Mouse (Mus musculus) ES-E14 (cell line): ENCODE data around the gene Nsrp1. TPM values are rescaled to one million over a fixed set of nuclear protein-coding genes. Genes with fewer than 3 reads are reported as not detected.

Source experiments
- DNase-seq: peaks from one replicate; pipeline ENCODE4 v3.0.0-alpha.2; 2013; ENCODE audit warnings: low read depth, low spot score
- H3K27ac ChIP-seq: 2 replicates; pipeline ENCODE4 v1.5.1; 2012; ENCODE audit warnings: low read depth, mild to moderate bottlenecking, low read length, moderate library complexity, mixed read lengths; ENCODE audit not compliant: poor library complexity, insufficient read depth, severe bottlenecking
- H3K36me3 ChIP-seq: 2 replicates; pipeline ENCODE4 v1.6.1; 2012; ENCODE audit warnings: mild to moderate bottlenecking, low read length, moderate library complexity, mixed read lengths; ENCODE audit not compliant: control insufficient read depth, poor library complexity, insufficient read depth, severe bottlenecking
- H3K4me1 ChIP-seq, 2 experiments: fragments of 150-350 bp in 1 of 2; sonication (generic) in 1 of 2; 2 replicates each; pipeline ENCODE4 v1.6.1; 2012; ENCODE audit warnings: low read length in 2 of 2, mild to moderate bottlenecking in 1 of 2, mixed read lengths in 1 of 2; ENCODE audit not compliant: control insufficient read depth in 2 of 2, insufficient read depth in 2 of 2, poor library complexity in 1 of 2
- H3K4me3 ChIP-seq, 2 experiments: fragments of 150-350 bp in 1 of 2; sonication (generic) in 1 of 2; 2 replicates each; pipeline ENCODE4 v1.5.1; 2012; ENCODE audit warnings: low read length in 2 of 2, low read depth in 1 of 2, mild to moderate bottlenecking in 1 of 2, mixed read lengths in 1 of 2; ENCODE audit not compliant: insufficient read depth in 1 of 2, poor library complexity in 1 of 2, severe bottlenecking in 1 of 2
- H3K9ac ChIP-seq: 2 replicates; pipeline ENCODE4 v1.6.1; 2012; ENCODE audit warnings: low read depth, mild to moderate bottlenecking, low read length, mixed read lengths; ENCODE audit not compliant: poor library complexity, insufficient read depth, severe bottlenecking
- H3K9me3 ChIP-seq: fragments of 150-350 bp; sonication (generic); 2 replicates; pipeline ENCODE4 v1.6.1; 2012; ENCODE audit warnings: low read depth, mild to moderate bottlenecking, low read length; ENCODE audit not compliant: control insufficient read depth, insufficient read depth
- CHD2 ChIP-seq: IDR thresholded peaks from 2 replicates; pipeline ENCODE4 v1.6.1; 2014; ENCODE audit warnings: mild to moderate bottlenecking, low read depth, low read length, inconsistent platforms
- HCFC1 ChIP-seq: IDR thresholded peaks from 2 replicates; pipeline ENCODE4 v1.6.1; 2012; ENCODE audit warnings: low read length, inconsistent platforms, borderline replicate concordance; ENCODE audit not compliant: insufficient read depth
- MAFK ChIP-seq: IDR thresholded peaks from 2 replicates; pipeline ENCODE4 v1.6.1; 2014; ENCODE audit warnings: mild to moderate bottlenecking, low read depth, low read length, inconsistent platforms; ENCODE audit not compliant: insufficient read depth
- ZC3H11A ChIP-seq: IDR thresholded peaks from 2 replicates; pipeline ENCODE4 v1.6.1; 2012; ENCODE audit warnings: low read depth, mild to moderate bottlenecking, inconsistent platforms, low read length, borderline replicate concordance
- ZNF384 ChIP-seq: IDR thresholded peaks from 2 replicates; pipeline ENCODE4 v1.6.1; 2012; ENCODE audit warnings: low read depth, low read length, inconsistent platforms
- in situ Hi-C, 2 experiments: fragments of 600-800 bp; cut with MboI; formaldehyde crosslinking; loops; one replicate each; pipeline ENCODE4 v1.15.1; 2025; ENCODE audit warnings: low sequenced_read_pairs in 2 of 2, inconsistent platforms in 1 of 2; ENCODE audit not compliant: unreplicated experiment in 2 of 2
- total RNA-seq: library from RNA; depleted of rRNA; stranded (reverse); fragments of 300-350 nt; gene quantifications from 2 replicates; pipeline ENCODE4 v1.2.3, GENCODE M21; 2012

Gene Nsrp1
- total RNA-seq, 1 experiment: 13.3 TPM

DNA sequence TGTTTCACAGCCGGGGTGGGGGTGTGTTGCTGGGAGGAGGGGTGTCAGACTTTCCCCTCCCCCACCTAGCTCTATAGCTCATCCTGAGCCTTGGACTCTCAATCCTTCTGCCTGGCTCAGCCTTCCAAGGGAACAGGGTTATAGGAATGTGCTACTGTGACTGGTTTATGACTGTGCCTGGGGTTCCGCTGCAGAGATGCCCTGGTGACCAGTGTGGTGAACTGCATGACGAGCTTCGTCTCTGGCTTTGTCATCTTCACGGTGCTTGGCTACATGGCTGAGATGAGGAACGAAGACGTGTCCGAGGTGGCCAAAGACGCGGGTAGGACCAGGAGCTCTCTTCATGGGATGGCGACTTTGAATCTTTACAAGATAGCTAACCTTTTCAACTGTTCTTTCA, 60.2 kb downstream of the Nsrp1 start:
- in situ Hi-C loops: no loop called here
- DNase-seq: no peak
- H3K4me3 ChIP-seq: no peak overlapping the region
- no peaks in the 10 kb centered on the region for H3K36me3 ChIP-seq
- TF ChIP-seq MAFK (no peak), ZNF384 (no peak), CHD2 (no peak), HCFC1 (no peak), ZC3H11A (no peak)
- H3K9me3 ChIP-seq: no peaks in the 10 kb centered on the region
- H3K4me1 ChIP-seq: no peaks in the 10 kb centered on the region
- H3K27ac ChIP-seq: no peak overlapping the region
- no peak overlapping the region for H3K9ac ChIP-seq

DNA sequence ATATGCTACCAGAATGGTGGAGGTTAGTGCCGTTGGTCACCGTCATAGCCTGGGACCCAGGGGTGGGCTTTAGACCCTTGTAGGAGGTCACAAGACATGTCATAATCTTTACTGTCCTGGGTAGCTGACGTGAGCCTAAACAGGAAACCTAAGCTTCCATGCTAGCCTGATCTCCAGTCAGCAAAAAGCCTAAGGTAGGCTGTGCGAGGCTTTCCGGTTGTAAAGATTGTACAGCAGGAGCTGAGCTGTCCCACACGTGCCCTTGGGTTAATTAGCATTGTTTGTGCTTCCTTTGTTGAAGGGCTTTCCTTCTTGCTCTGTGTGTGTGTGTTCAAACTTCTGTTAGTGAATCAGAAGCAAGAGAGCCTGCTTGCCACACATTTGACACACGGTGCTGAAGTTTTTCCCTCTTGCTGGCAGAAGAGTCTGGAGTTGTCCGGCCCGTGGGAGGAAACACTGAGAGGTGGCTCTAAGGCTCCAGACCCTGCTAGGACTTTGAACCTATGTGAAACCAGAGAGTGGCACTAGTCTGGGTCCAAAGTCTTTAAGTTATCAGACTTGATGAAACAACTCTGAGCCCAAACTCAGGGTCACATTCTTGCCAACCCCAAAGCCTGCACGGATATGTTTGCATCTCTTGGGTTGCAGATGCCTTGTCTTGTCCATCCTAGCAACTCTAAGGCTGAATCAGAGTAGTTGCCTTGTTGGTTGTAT, 67.3 kb downstream of the Nsrp1 start:
- DNase-seq: no peak
- Histone ChIP-seq H3K4me3 (no peak overlapping the region), H3K36me3 (no peaks in the 10 kb centered on the region), H3K9ac (no peak overlapping the region), H3K4me1 (no peaks in the 10 kb centered on the region), H3K9me3 (no peaks in the 10 kb centered on the region), H3K27ac (no peak overlapping the region)
- in situ Hi-C loops: no loop called here
- no peak for TF ChIP-seq MAFK
- TF ChIP-seq HCFC1: no peak
- no peak for TF ChIP-seq CHD2
- TF ChIP-seq ZC3H11A: no peak
- TF ChIP-seq ZNF384: no peak

- Histone ChIP-seq H3K9ac (no peak overlapping the region), H3K27ac (no peak overlapping the region), H3K4me3 (no peak overlapping the region), H3K36me3 (no peaks in the 10 kb centered on the region), H3K4me1 (no peaks in the 10 kb centered on the region), H3K9me3 (no peaks in the 10 kb centered on the region)
- no peak for DNase-seq
- in situ Hi-C loops: no loop called here
- TF ChIP-seq CHD2 (no peak), HCFC1 (no peak), MAFK (no peak), ZNF384 (no peak), ZC3H11A (no peak)
Observed at GRCm38 (mm10) chr11:77009069-77010025, 68.9 kb downstream of the Nsrp1 start.

DNA sequence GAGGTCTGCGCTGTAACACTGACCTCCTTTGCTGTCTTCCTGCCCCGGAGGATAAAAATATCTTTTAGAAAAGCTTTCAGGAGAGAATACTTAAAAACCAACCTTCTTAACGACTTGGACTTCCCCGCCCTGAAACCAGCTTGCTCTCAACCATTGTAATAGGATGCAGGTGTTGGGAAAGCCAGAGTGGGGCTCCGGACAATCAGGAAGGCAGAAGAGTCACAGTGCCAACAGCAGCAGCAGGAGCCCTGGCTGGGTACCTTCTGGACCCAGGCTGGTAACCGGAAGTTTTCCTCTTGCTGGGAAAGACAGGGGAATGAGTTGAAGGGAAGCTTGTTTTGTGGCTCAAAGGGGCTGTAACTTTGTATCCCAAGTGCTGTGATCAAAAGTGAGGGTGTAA, 71.6 kb downstream of the Nsrp1 start:
- H3K36me3 ChIP-seq: no peaks in the 10 kb centered on the region
- DNase-seq: no peak
- H3K27ac ChIP-seq: no peak overlapping the region
- no peak overlapping the region for H3K4me3 ChIP-seq
- H3K9me3 ChIP-seq: no peaks in the 10 kb centered on the region
- H3K4me1 ChIP-seq: no peaks in the 10 kb centered on the region
- TF ChIP-seq ZNF384: no peak
- TF ChIP-seq MAFK: no peak
- no peak for TF ChIP-seq HCFC1
- no peak for TF ChIP-seq ZC3H11A
- TF ChIP-seq CHD2: no peak
- H3K9ac ChIP-seq: no peak overlapping the region
- in situ Hi-C loops: no loop called here
